Mouse (Mus musculus) cerebellum, postnatal 25 days (tissue): ENCODE data around the gene Ern1.
"Not testable (repeated sequence)": the region's sequence is repeated elsewhere in the genome, so short reads cannot be mapped to it uniquely, and the experiment has no call there.

Source experiments
- DNase-seq, 2 experiments: peaks; one replicate each; pipeline ENCODE4 v3.0.0; 2021; ENCODE audit warnings: mixed read lengths in 2 of 2

Ern1 gene

DNA sequence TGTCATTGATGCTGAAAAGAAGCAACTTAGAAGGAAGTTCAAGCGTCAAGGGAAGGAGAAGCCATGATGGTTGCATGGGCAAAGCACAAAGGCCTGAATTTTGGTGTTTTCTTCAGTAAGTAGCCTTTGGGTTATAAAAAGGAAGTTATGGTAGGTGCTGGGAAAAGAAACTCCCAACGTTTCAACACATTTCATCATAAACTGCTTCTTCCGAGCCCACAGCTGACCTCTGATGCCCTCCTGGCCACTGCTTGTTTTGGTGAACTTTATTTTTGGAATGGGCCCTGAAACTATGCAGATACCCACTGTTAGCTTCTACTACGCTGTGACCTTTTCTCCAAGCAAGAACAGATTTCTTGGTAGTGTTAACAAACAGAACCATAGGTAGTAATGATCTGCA is 58.0 kb downstream of the Ern1 start:
- no peak for DNase-seq

DNA sequence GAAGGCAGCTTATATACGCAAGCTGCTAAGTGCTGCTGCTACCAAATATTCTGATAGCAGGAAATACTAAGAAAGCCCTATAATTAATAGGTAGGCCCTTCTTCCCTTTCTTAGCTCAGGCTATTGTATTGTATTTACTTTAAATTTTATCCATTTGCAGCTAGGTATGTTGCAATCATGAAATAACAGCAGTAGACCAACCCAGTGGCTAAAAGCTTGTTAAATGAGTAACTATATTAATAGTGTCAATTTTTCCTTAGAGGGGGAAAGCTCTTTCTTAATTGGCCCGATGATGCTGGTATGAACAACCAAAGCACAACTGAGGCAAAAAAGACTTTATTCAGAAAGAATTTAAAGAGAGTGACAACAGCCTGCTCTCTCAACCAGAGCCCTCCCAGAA is 59.1 kb downstream of the Ern1 start:
- DNase-seq: no peak

DNA sequence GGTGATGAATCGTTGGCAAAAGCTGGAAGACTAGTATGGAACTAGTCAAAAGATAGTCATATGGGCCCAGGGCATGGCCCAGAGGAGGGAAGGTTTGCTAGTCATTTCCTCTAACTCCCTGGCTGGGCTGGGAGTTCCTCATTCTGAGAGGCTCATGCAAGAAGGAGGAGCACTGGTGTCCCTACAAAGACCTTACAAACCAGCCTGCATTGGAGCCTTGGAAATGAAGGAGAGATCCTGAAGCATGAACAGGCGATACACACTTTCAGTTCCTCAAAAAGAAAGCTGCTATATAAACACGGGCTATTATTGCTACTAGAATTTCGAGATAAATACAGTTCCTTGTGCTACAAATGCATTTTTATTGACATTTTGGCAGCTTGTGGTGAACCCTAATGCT is 59.5 kb downstream of the Ern1 start:
- DNase-seq: no peak

DNA sequence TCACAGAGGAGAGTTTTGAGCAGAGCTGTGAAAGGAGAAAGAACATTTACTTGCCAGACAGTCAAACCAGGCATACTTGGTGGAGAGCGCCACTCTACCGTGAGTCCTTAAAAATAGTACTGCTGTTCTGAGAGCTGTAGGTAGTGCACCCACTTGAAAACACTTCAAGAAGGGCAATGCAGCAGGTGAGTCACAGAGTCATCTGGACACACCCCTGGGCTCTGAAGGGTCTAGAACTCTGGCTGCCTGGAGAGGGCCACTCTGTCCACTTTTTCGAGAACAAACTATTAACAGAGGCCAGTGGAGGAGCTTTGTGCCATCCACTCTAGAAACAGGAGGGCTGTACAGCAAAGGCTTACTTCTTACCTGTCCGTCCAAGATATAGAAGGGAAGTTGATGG is 61.2 kb downstream of the Ern1 start:
- no peak for DNase-seq

DNA sequence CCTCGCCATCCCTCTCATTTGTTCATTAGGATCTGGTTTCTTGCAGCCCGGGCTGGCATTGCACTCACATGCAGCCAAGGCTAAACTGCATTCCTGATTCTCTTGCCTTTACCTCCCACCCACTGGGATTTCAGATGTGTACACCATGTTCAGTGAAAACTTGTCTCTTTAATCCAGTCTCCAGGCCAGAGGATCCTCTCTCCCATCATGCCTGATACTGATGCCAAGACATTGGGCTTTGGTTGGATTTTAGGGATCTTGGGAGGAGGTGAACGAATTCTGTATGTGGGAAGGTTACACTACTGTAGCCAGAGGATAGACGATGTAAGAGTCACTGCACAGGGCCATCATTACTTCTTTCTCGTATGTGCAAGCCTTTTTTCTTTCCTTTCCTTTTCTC is 62.5 kb downstream of the Ern1 start:
- DNase-seq: no peak

DNA sequence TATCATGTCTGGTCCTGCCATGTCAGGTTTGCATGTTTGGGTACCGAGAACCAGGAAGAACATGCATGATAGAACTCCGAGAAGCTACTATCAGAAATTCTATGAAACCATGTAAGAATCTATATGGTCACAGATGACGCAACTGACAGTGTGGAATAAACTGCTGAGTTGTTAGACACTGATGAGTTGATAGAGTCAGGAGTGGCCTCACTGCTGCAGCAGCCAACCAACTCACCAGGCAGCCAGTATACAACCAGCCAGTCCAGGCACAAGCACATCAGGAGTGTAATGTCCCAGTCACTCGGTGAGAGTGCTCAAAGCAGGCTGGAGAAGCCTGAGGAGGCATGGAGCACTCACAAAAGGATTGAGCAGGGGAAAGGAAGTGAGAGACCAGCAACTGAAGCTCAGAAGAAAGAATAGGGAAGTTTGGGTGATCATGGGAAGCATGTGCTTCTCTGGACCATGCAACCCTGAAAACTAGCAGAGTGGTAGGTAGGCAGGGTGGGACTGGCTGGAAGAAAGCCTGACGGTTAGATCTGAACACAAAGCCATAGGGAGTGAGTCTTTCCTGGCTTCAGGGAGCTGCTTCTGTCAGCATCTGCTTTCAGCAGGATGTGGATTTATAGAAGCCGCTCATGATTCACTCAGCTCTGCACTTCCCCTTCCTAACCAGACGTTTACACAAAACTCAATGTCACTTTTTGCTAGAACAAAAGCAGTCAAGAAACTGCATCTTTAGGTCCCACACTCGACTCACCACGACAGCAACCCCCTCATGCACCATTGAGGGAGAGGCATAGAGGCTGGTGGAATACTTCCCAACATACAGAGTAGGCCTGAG is 68.2 kb downstream of the Ern1 start:
- DNase-seq: no peak

DNA sequence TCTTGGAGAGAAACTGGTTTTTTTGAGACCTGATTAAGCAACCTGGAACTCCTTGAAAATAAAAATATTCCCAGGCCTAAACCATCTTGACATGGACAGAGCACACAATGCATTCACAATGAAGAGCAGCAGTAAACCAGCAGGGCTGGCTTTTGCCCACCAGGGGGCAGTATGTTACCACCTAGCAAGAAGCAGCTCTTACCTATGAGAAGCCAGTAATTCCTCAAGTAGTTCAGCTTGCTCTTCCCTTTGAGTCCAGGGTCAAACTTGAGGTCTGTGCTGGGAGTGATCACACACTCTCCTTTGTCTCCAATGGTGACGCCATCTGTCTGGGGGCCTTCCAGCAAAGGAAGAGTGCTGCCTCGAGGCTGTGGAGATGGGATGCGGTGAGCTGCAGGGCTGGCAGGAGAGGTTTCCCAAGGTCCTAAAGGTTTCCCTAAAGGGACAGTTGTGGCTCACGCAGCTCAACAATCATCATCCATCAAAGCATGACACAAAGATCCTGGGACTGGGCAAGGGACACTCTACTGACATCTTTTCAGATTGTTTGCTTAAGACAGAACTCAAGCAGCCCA is 68.9 kb downstream of the Ern1 start:
- DNase-seq: peak; percentile 84 to 89

DNA sequence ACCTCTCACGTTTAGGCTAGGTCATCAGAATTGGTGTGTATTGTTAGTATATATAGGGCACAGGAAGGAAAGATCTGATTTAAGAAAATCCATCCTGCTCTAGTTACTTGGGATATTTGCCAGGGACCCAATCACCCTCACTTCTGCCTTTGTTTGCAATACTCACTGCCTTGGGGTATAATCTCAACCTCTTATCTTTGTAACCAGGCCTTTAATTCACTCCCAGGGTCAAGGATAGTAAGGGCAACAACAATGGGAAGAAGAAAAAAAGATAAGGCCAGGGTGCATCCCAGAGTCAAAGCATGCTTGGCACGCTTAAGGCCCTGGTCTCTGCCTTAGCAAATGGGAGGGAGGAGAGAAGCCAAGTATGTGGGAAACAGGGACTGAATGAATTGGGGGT is 69.8 kb downstream of the Ern1 start:
- DNase-seq: no peak

DNA sequence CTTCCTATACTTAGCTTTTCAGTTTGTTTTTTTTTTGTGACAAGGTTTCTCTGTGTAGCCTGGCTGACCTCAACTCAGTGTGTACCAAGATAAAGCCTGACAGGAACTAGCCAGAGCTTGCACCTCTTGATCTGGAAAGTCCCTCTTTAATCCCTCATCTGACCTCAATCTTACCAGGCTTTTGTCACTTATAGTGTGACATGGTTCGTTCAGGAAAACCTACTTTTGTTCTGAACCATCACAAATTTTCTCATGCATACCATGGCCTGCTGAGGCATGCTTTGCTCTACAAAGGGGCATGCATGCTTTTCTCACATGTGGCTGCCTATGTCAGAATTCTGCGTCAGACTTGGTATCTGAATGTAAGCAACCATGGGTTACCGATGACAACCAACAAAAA is 71.3 kb downstream of the Ern1 start:
- DNase-seq: no peak

DNA sequence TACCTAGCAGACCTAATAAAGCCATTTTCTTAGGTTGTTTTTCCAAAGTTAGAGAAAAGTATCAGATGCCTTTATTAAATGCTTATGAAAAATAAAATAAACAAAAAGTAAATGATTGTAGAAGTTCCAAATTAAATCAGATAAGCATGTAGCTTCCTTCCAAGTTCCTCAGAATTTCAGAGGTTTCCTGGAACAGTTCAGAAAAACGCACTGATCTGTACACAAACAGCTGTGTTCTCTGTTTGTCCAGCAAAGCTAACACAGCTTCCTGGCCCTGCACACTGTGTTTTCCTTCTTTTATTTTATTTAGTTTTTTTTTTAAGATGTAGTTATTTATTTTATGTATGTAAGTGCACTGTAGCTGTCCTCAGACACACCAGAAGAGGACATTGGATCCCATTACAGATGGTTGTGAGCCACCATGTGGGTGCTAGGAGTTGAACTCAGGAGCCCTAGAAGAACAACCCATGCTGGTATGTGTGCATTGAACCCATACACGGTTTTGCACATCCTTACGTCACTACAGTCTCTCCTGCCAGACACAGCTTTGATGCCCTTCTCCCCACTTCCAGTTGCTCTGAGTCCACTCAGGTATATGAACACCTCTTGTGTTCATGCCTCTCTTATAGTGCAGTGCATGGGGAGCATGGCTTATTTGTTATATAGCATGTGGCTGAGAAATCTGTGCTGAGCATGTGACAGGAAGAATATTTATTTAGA is 74.9 kb downstream of the Ern1 start:
- DNase-seq: no peak

DNA sequence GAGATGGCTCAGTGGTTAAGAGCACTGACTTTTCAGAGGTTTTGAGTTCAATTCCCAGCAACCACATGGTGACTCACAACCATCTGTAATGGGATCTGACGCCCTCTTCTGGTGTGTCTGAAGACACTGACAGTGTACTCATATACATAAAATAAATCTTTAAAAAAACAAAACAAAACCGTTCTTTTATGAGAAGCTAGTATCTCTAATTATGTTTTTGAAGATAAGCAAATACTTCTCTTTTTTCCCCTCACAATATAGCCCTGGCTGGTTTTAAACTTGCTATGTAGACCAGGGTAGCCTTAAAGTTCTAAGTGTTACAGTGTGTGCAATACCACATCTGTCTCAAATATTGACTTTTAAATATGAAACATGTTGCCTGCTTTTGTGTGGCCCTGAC is 76.5 kb downstream of the Ern1 start:
- no peak for DNase-seq

DNA sequence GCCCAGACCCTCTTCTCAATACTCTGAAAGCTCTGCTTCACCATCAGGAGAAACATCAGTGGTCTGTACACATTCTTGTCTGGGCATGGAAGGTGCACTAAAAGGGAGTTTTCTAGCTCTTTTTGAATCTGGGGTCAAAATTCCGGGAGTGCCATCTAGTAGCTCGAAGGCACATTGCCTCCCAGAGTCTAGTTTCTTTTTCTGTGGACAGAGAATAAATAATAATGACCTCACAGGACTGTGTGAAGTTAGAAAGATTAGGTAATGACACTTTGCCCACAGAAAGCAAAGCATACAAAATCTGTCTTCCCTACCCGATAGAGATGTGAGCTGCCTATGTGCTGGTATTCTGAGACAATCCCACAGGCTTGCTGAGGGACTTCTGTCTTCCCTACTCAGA is 77.1 kb downstream of the Ern1 start:
- no peak for DNase-seq

DNA sequence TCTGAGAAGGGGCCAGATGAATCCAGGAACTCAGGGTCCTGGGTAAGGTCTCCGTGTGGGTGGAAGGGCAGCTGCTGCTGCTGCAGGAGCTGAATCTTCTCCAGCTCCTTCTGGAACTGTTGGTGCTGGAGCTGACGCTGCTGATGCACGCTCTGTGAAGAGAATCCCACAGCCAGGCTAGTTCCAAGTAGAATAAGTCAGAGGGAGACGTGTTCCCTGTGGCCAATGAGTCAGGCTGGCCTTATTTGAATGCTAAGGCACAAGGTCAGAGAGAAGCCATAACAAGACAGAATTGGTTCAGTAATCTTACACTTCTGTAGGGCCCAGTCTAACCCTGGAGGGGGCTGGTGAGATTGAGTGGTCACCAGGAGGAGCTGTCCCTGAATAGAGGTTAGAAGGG is 77.6 kb downstream of the Ern1 start:
- no peak for DNase-seq

DNA sequence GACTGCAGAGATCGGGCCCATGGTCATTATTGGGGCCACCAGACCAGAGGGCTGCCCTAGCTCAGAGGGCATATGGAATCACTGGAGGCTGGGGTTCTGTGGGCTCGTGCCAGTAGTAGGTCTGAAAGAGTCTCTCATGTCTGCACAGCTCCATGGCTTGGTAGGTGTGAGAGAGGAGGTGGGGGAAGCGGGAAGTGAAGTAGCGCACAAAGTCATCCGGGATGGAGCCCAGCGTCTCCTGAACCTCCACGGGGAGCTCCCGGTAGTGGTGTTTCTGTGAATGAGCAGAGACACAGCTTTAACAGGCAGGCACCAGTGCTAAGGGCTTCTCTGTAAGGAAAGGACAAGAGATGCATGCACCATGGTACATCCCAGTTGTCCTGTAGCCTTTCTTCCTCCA is 89.2 kb downstream of the Ern1 start:
- no peak for DNase-seq

DNA sequence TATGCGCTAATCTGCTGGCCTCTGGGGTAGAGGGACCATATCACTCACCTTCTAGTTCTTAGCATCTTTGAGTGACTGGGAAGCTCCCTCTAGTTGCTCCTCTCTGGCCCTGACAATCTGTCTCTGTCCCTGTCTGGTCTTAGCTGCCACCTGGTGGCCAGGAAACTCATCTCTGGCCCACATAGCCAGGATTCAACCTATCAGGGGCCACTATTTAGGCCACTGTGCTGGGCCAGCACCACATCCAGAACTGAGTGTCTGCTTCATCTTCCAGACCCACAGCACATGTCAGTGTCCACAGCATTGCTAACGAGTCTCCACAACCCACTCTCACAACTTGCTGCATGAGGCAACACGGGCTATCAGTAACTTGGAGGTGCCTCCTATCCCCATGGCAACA is 90.0 kb downstream of the Ern1 start:
- DNase-seq: peak; percentile 35 to 63

DNA sequence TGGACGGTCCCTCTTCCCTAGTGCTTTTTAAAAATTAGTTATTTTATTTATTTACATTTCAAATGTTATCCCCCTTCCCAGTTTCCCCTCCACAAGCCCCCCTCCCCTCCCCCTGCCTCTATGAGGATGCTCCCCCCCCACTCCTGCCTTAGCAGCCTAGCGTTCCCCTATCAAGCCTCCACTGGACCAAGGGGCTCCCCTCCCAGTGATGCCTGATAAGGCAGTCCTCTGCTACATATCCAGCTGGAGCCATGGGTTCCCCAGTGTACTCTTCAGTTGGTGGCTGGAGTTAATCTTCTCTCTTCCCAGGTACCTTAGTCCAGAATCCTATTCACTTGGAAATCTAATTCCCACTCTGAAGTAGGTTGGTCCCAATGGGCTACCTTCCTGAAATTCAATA is 93.6 kb downstream of the Ern1 start:
- not testable (repeated sequence) for DNase-seq

DNA sequence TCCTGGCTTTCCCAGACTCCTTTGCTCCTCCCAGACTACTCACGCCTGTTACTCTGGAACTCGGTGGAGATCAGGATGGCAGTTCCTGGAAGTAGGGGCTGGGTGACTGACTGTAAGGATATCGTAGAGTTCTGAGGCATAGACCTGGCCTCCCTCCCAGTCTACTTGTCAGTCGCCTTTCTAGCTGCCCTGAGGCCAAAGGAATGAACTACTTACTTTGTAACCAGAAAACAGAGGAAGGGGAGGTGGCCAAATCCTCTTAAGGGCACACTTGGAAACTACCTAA is 94.4 kb downstream of the Ern1 start:
- DNase-seq: no peak

DNA sequence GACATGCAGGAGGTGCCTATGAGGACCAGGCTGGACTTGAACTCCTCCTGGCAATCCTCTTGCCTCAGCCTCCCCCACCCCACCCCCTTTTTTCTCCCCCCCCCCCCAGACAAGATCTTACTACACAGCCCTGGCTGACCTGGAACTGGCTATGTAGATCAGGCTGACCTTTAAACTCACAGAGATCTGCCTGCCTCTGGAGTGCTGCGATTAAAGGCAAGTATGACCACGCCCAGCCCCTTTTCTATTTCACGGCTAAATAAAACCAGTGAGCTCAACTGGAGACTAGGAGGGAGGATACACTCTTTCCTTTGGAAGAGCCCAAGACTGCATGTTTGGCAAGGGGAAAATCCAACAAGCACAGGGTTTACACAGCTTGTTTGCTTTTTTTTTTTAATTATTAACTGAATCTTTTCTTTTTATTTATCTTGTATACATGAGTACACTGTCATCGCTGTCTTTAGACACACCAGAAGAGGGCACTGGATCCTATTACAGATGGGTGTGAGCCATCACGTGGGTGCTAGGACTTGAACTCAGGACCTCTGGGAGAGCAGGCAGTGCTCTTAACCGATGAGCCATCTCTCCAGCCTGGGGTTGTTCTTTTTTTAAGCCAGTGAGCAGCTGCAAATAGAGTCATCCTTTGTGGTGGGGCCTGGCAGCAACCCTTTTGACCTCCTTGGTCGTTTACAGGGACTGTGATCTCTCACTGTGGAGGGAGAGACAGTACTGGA is 94.9 kb downstream of the Ern1 start:
- no peak for DNase-seq

DNA sequence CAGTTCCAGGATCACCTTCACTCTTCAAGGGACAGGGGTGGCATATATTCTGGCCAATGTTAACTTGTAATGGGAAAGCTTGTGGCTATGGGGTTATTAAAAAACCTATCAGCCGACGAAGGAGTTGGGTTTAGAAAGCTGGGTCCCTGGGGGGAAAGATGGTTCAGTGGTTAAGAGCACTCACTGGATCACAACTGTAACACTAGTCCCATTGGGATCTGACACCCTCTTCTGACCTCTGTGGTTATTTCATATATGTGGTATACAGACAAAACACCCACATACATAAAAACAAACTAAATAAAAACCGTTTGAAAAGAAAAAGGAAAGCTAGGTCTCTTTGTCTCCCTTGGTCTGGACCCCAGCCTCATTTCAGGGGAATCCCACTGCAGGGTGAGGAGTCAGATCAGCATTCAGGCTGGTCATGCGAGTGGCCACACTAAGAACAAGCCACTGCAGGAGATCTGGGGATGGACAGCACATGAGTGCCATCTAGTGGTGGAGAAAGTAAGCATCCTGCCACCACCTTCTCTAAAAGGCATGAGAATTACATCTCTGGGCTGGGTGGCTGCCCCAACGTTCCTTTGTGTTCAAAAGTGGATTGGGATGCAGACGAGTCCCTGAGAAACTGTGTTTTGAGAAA is 96.0 kb downstream of the Ern1 start:
- peak; percentile 69 to 81 for DNase-seq

DNA sequence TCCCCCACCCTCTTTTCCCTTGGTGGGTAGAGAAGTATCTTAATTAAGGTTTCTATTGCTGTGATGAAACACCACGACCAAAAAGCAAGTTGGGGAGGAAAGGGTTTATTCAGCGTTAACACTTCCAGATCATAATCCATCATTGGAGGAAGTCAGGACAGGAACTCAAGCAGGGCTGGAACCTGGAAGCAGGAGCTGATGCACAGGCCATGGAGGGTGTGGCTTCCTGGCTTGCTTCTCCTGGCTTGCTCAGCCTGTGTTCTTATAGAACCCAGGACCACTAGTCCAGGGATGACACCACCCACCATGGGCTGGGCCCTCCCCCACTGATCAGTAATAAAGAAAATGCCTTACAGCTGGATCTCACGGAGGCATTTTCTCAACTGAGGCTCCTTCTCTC is 96.9 kb downstream of the Ern1 start:
- DNase-seq: no peak

DNA sequence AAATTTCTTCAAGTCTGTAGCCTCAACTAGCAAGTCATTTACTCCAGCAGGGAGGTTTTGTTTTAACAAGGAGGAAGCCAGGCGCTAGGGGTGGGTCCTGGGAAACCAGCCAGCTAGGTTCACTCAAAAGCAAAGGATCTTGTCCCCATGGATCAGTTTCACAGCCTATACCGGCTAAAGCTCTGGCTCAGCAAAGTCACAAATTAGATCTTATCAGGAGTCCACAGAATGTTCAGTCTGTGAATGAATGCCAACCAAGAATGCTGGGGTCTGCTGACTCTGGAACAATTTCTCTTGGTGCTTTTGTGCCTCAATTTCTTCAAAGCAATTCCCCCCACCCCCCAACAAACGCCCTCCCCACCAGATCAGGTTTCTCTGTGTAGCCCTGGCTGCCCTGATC is 98.0 kb downstream of the Ern1 start:
- DNase-seq: no peak

DNA sequence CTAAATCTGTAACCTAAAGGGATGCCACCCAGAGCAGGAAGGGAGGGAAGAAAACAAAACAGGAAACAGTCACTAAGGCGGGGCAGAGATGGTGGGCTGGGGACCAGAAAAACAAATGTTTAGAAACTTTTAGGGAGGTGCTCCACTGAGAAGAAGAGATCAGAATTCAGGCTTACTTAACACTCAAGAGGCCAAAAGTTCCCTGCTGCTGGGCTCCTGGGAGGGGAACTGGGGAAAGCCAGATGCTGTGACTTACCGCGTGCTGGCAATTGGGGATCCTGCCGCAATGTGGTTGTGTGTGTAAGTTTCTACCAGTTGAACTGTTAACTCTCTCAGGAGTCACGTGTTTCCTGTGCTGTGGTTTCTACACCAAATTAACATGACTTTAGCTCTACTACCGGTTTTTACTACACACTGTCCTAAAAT is 99.8 kb downstream of the Ern1 start, which contains the start of gene Icam2:
Gene Icam2, minus strand, starts transcription at position 285 of the 426 bp plus-strand sequence.
- no peak for DNase-seq

DNA sequence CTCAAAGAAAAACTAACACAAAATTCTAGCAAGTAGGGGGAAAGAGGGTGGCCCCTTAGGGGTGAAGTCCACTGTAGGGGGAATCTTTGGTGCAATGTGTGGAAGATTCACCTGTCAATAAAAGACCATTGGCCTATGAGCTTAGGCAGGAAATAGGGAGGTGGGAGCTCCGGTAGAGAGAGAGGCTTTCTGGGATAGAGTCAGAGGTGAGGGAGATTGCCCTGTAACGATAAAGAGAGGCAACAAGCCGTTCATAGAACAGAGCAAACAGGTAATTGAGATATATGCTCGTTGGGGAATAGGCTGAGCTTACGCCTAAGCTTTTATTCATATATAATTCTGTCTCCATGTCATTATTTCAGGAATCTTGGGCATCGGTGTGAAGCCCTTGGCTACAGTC is 100.6 kb downstream of the Ern1 start:
- no peak for DNase-seq
